Mouse (Mus musculus) CH12.LX (cell line): ENCODE measurements at regions not wholly inside any gene's neighbourhood (a gene's known extent, or its start where the extent isn't known, plus 50 kb on each side); places are given as distances from the start of the nearest gene placed in this dataset.

ENCODE experiments used
- DNase-seq: peaks from one replicate; pipeline ENCODE4 v3.0.0-alpha.2; 2013; ENCODE audit errors: extremely low read depth
- H3K27ac ChIP-seq: 2 replicates; pipeline ENCODE4 v1.5.1; 2012; ENCODE audit warnings: low read depth, mild to moderate bottlenecking, control low read depth, moderate library complexity; ENCODE audit not compliant: insufficient read depth
- H3K27me3 ChIP-seq: replicated peaks from 2 replicates; pipeline ENCODE3; 2012; ENCODE audit warnings: inconsistent platforms
- H3K36me3 ChIP-seq, 2 experiments: replicated peaks in 1 of 2; 2 replicates each; pipeline versions ENCODE3 to v1.6.1; 2012; ENCODE audit warnings: inconsistent platforms in 1 of 2, low read length in 1 of 2, mild to moderate bottlenecking in 1 of 2, mixed read lengths in 1 of 2, moderate library complexity in 1 of 2; ENCODE audit not compliant: control insufficient read depth in 1 of 2, insufficient read depth in 1 of 2
- H3K4me1 ChIP-seq, 2 experiments: 2 replicates each; pipeline ENCODE4 v1.6.1; 2012; ENCODE audit warnings: inconsistent platforms in 1 of 2, moderate library complexity in 1 of 2; ENCODE audit not compliant: insufficient read depth in 2 of 2, control insufficient read depth in 1 of 2
- H3K4me2 ChIP-seq: 2 replicates; pipeline ENCODE4 v1.6.1; 2012; ENCODE audit warnings: low read depth, mild to moderate bottlenecking, control low read depth; ENCODE audit not compliant: poor library complexity, insufficient read depth, severe bottlenecking
- H3K4me3 ChIP-seq, 3 experiments: fragments of 150-350 bp in 1 of 3; sonication (generic) in 1 of 3; replicated peaks in 1 of 3; 2 replicates each; pipeline versions ENCODE3 to v1.5.1; 2011 to 2012; ENCODE audit warnings: low read depth in 2 of 3, low read length in 2 of 3, mild to moderate bottlenecking in 2 of 3, moderate library complexity in 2 of 3, control low read depth in 1 of 3, improper control_type of control experiment in 1 of 3, inconsistent platforms in 1 of 3, mixed read lengths in 1 of 3; ENCODE audit not compliant: poor library complexity in 1 of 3
- H3K79me2 ChIP-seq: replicated peaks from 2 replicates; pipeline ENCODE4 v1.6.1; 2012; ENCODE audit warnings: mild to moderate bottlenecking, moderate library complexity; ENCODE audit not compliant: control insufficient read depth, poor library complexity, insufficient read depth, severe bottlenecking; ENCODE audit errors: extremely low read depth
- H3K9ac ChIP-seq: 2 replicates; pipeline ENCODE4 v1.6.1; 2012; ENCODE audit warnings: low read depth, mild to moderate bottlenecking, control low read depth, moderate library complexity; ENCODE audit not compliant: insufficient read depth
- H3K9me3 ChIP-seq: replicated peaks from 2 replicates; pipeline ENCODE3; 2012; ENCODE audit warnings: low read length, inconsistent platforms, mixed read lengths
- BHLHE40 ChIP-seq: IDR thresholded peaks from 2 replicates; pipeline ENCODE4 v1.6.1; 2011; ENCODE audit warnings: mild to moderate bottlenecking, low read depth, low read length, improper control_type of control experiment
- CHD1 ChIP-seq: IDR thresholded peaks from 2 replicates; pipeline ENCODE4 v1.6.1; 2012; ENCODE audit warnings: low read depth, low read length, improper control_type of control experiment, inconsistent platforms
- E2F4 ChIP-seq: IDR thresholded peaks from 2 replicates; pipeline ENCODE4 v1.6.1; 2011; ENCODE audit warnings: low read depth, low read length, improper control_type of control experiment; ENCODE audit not compliant: insufficient replicate concordance
- ELF1 ChIP-seq: IDR thresholded peaks from 2 replicates; pipeline ENCODE4 v1.6.1; 2014; ENCODE audit warnings: low read depth, mild to moderate bottlenecking, inconsistent platforms, low read length, improper control_type of control experiment
- EP300 ChIP-seq: IDR thresholded peaks from 2 replicates; pipeline ENCODE4 v1.6.1; 2011; ENCODE audit warnings: low read length, improper control_type of control experiment
- GABPA ChIP-seq: IDR thresholded peaks from 2 replicates; pipeline ENCODE4 v1.6.1; 2012; ENCODE audit warnings: low read depth, low read length, improper control_type of control experiment, inconsistent platforms; ENCODE audit not compliant: insufficient replicate concordance
- HCFC1 ChIP-seq: IDR thresholded peaks from 2 replicates; pipeline ENCODE4 v1.6.1; 2012; ENCODE audit warnings: low read depth, mild to moderate bottlenecking, inconsistent platforms, low read length, improper control_type of control experiment
- JUN ChIP-seq: IDR thresholded peaks from 2 replicates; pipeline ENCODE4 v1.6.1; 2011; ENCODE audit warnings: low read depth, mild to moderate bottlenecking, low read length, improper control_type of control experiment, moderate library complexity; ENCODE audit not compliant: insufficient read depth
- MEF2A ChIP-seq: IDR thresholded peaks from 2 replicates; pipeline ENCODE4 v1.6.1; 2014; ENCODE audit warnings: low read depth, mild to moderate bottlenecking, inconsistent platforms, low read length, improper control_type of control experiment, borderline replicate concordance
- MXI1 ChIP-seq: IDR thresholded peaks from 2 replicates; pipeline ENCODE4 v1.6.1; 2011; ENCODE audit warnings: mild to moderate bottlenecking, low read depth, low read length, improper control_type of control experiment
- RCOR1 ChIP-seq: conservative IDR thresholded peaks from 2 replicates; pipeline ENCODE4 v1.6.1; 2012; ENCODE audit warnings: low read depth, mild to moderate bottlenecking, inconsistent platforms, low read length, improper control_type of control experiment
- SMC3 ChIP-seq: IDR thresholded peaks from 2 replicates; pipeline ENCODE4 v1.6.1; 2011; ENCODE audit warnings: low read depth, low read length, improper control_type of control experiment
- USF1 ChIP-seq: IDR thresholded peaks from 2 replicates; pipeline ENCODE4 v1.6.1; 2014; ENCODE audit warnings: low read depth, mild to moderate bottlenecking, inconsistent platforms, low read length, improper control_type of control experiment
- dilution Hi-C: fragments of 300-500 bp; cut with MboI; formaldehyde crosslinking; loops from 2 replicates; pipeline ENCODE4 v1.14.3; 2020; ENCODE audit warnings: low sequenced_read_pairs; ENCODE audit not compliant: extremely low pct_unique_long_range_greater_than_20kb, extremely low pct_ligation_motif_present
- in situ Hi-C: fragments of 300-500 bp; cut with MboI; formaldehyde crosslinking; loops from 3 replicates; pipeline ENCODE4 v1.14.3; 2019; ENCODE audit warnings: low sequenced_read_pairs, low pct_ligation_motif_present, low pct_unique_long_range_greater_than_20kb, mixed read lengths

DNA sequence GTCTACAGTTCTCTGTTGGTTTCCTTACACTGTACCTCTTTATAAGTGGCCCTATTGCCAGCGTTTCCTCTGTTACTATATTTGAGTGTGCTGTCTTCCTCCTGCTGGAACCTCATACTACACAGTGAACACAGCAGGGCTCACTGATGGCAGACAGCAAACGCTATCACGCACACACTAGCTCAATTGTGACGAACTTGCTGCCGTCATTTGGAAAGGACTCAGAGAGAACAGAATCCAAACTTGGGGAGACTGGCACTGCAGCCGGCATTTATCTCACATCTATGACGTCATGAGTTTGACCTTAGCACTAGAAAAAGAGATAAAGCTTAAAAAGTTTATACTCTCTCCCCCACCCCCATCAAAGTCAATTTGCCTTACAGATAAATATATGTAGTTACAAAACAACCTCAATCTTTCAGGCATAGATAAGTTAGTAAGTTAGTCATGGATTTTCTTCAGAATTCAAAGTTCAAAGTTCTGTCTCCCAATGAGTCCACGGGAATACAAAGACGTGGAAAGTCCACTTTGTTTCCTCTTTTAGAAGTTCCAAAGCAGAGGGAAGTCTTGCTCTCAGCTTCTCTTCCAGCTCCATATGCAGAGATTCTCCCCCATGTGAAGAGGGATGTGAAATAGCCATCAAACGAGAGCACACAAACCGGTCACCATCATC lies 196.8 kb downstream of the Sptssa start:
- Histone ChIP-seq H3K4me1 (peaks cover 0 to 11% of the 10 kb centered on the region in 2 experiments; a peak in 2 of 4 replicates), H3K4me2 (no peak overlapping the region), H3K9me3 (no peaks in the 10 kb centered on the region), H3K79me2 (no peaks in the 10 kb centered on the region), H3K36me3 (no peaks in the 10 kb centered on the region), H3K27ac (no peak overlapping the region), H3K9ac (no peak overlapping the region), H3K4me3 (no peak overlapping the region), H3K27me3 (no peaks in the 10 kb centered on the region)
- no peak for DNase-seq
- dilution Hi-C loops (no loop called here), in situ Hi-C loops (no loop called here)
- TF ChIP-seq CHD1, result no peak
- no peak for TF ChIP-seq ELF1
- TF ChIP-seq USF1, result no peak
- no peak for TF ChIP-seq GABPA
- TF ChIP-seq JUN, result no peak
- no peak for TF ChIP-seq MXI1
- TF ChIP-seq EP300, result no peak
- TF ChIP-seq RCOR1, result no peak

GRCm38 (mm10) chr12:54456731-54457130 lies 199.6 kb downstream of the Sptssa start:
- H3K79me2 ChIP-seq, result no peaks in the 10 kb centered on the region
- no peak overlapping the region for H3K27ac ChIP-seq
- H3K4me1 ChIP-seq, result peaks cover 0 to 10% of the 10 kb centered on the region in 2 experiments; a peak in 2 of 4 replicates
- no peak for DNase-seq
- H3K4me2 ChIP-seq, result no peak overlapping the region
- in situ Hi-C loops, result no loop called here
- H3K4me3 ChIP-seq, result no peak overlapping the region
- dilution Hi-C loops, result no loop called here
- no peak overlapping the region for H3K9ac ChIP-seq
- TF ChIP-seq EP300 (no peak), MEF2A (no peak), E2F4 (no peak), USF1 (no peak), HCFC1 (no peak), JUN (no peak), SMC3 (no peak), BHLHE40 (no peak)
- H3K27me3 ChIP-seq, result no peaks in the 10 kb centered on the region
- H3K36me3 ChIP-seq, result no peaks in the 10 kb centered on the region
- no peaks in the 10 kb centered on the region for H3K9me3 ChIP-seq
